Mouse (Mus musculus): Measurements from ENCODE around the gene Fbxl17. TPM values are rescaled to one million over a fixed set of nuclear protein-coding genes. Genes with fewer than 3 reads are reported as not detected.

The Fbxl17 gene
- polyA plus RNA-seq (2017; shearing (Covaris generic)), result 4.7 TPM

DNA sequence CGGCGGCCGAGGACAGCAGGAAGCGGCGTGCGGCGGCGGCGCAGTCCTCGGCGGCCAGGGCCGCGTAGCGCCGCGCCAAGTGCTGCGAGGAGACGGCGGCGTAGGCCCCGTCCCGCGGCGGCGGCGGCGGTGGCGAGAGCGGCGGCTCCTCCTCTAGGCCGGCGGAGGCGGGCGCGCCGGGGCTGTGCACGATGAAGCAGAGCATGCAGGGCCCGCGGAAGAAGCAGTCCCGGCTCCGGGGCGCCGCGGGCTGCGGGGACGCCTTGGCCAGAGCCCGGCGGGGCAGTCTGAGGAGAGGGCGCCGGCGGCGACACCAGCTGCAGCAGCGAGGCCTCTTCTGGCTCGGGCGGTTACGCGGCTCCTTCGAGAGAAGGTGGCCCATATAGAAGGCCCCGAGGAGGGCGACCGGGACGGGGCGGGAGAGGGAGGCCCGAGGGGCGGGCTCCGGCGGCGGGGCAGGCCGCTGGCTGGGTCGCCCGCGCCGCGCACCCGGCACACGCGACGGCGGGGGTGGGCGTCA, at the start of gene Fbxl17:
TSS of gene Fbxl17 (minus strand) at position 382 of the 520 bp plus-strand sequence.

